Mouse (Mus musculus) 3T3-L1 (cell line): ENCODE data around the gene Slc25a4.

ENCODE experiments used
- DNase-seq: peaks from one replicate; pipeline ENCODE4 v3.0.0-alpha.2; 2015; ENCODE audit warnings: low read depth, low spot score

Gene Slc25a4

GRCm38 (mm10) chr8:46204974-46205640 is 6.0 kb downstream of the Slc25a4 start:
- peak; percentile 51 for DNase-seq

- no peak for DNase-seq
These were observed 6.8 kb downstream of the Slc25a4 start for GRCm38 (mm10) chr8:46204301-46204700.

GRCm38 (mm10) chr8:46202350-46202749 is 8.7 kb downstream of the Slc25a4 start:
- DNase-seq, result no peak

- no peak for DNase-seq
These were observed 13.4 kb downstream of the Slc25a4 start for GRCm38 (mm10) chr8:46197673-46198072.

GRCm38 (mm10) chr8:46196877-46197276 is 14.2 kb downstream of the Slc25a4 start:
- peak; percentile 51 for DNase-seq

- no peak for DNase-seq
These were observed 18.0 kb downstream of the Slc25a4 start for GRCm38 (mm10) chr8:46193100-46193499.

GRCm38 (mm10) chr8:46185361-46185760 is 25.7 kb downstream of the Slc25a4 start:
- peak; percentile 81 for DNase-seq

- no peak for DNase-seq
These were observed 30.9 kb downstream of the Slc25a4 start for GRCm38 (mm10) chr8:46180136-46180535.

GRCm38 (mm10) chr8:46173651-46174050 is 37.4 kb downstream of the Slc25a4 start:
- DNase-seq, result no peak

GRCm38 (mm10) chr8:46163870-46164190 is 47.3 kb downstream of the Slc25a4 start:
- DNase-seq, result no peak

GRCm38 (mm10) chr8:46162953-46163869 is 47.9 kb downstream of the Slc25a4 start:
- peak; percentile 90 for DNase-seq
